Mouse (Mus musculus): ENCODE results near the gene Lgals7. TPM values are rescaled to one million over a fixed set of nuclear protein-coding genes. Genes with fewer than 3 reads are reported as not detected.

Gene Lgals7
- total RNA-seq, 2 experiments from 2014 or later, result 0.52 TPM; not detected in 1

Other genes starting within 250 kb of the Lgals7 start
- gene Acp7, start 232.5 kb upstream of the Lgals7 start, total RNA-seq (2015), result not detected in 2 replicates
- not detected in 2 replicates for gene Acp7, start 232.5 kb upstream of the Lgals7 start, total RNA-seq (2017)
- gene Fbxo27, start 171.0 kb upstream of the Lgals7 start, total RNA-seq (2015), result 1.1 and 1.4 TPM in 2 replicates
- 0.24 and 0.75 TPM in 2 replicates for gene Fbxo27, start 171.0 kb upstream of the Lgals7 start, total RNA-seq (2017)
- gene Fbxo17, start 147.0 kb upstream of the Lgals7 start, total RNA-seq (2015), result 1.6 and 2.2 TPM in 2 replicates
- gene Fbxo17, start 147.0 kb upstream of the Lgals7 start, total RNA-seq (2017), result 1.7 and 4.1 TPM in 2 replicates
- 104 and 122 TPM in 2 replicates for gene Mrps12, start 122.0 kb upstream of the Lgals7 start, total RNA-seq (2015)
- 44.1 and 59.1 TPM in 2 replicates for gene Mrps12, start 122.0 kb upstream of the Lgals7 start, total RNA-seq (2017)
- 8.1 and 8.8 TPM in 2 replicates for gene Sars2, start 121.9 kb upstream of the Lgals7 start, total RNA-seq (2015)
- gene Sars2, start 121.9 kb upstream of the Lgals7 start, total RNA-seq (2017), result 13.5 and 15.7 TPM in 2 replicates
- gene Ccer2, start 107.7 kb upstream of the Lgals7 start, total RNA-seq (2015), result not detected in 2 replicates
- gene Ccer2, start 107.7 kb upstream of the Lgals7 start, total RNA-seq (2017), result not detected in 2 replicates
- 41.4 and 47.5 TPM in 2 replicates for gene Sirt2, start 97.1 kb upstream of the Lgals7 start, total RNA-seq (2015)
- gene Sirt2, start 97.1 kb upstream of the Lgals7 start, total RNA-seq (2017), result 19.2 and 21.1 TPM in 2 replicates
- 14.7 and 18.4 TPM in 2 replicates for gene Nfkbib, start 96.3 kb upstream of the Lgals7 start, total RNA-seq (2015)
- gene Nfkbib, start 96.3 kb upstream of the Lgals7 start, total RNA-seq (2017), result 12.3 and 15.7 TPM in 2 replicates
- 47.6 and 48.3 TPM in 2 replicates for gene Rinl, start 74.9 kb upstream of the Lgals7 start, total RNA-seq (2015)
- 53.9 and 56.3 TPM in 2 replicates for gene Rinl, start 74.9 kb upstream of the Lgals7 start, total RNA-seq (2017)
- 419 and 433 TPM in 2 replicates for gene Hnrnpl, start 55.3 kb upstream of the Lgals7 start, total RNA-seq (2015)
- 342 and 343 TPM in 2 replicates for gene Hnrnpl, start 55.3 kb upstream of the Lgals7 start, total RNA-seq (2017)
- gene Ech1, start 38.6 kb upstream of the Lgals7 start, total RNA-seq (2015), result 139 and 180 TPM in 2 replicates
- 93.3 and 110 TPM in 2 replicates for gene Ech1, start 38.6 kb upstream of the Lgals7 start, total RNA-seq (2017)
- gene Lgals4, start 30.0 kb upstream of the Lgals7 start, total RNA-seq (2015), result 16.1 and 22.9 TPM in 2 replicates
- 4.3 and 7.0 TPM in 2 replicates for gene Lgals4, start 30.0 kb upstream of the Lgals7 start, total RNA-seq (2017)
- not detected in 2 replicates for gene Capn12, start 17.6 kb downstream of the Lgals7 start, total RNA-seq (2015)
- 0.24 TPM in 1 of 2 replicates, not detected in the other for gene Capn12, start 17.6 kb downstream of the Lgals7 start, total RNA-seq (2017)
- 86.4 and 87.2 TPM in 2 replicates for gene Actn4, start 98.5 kb downstream of the Lgals7 start, total RNA-seq (2015)
- gene Actn4, start 98.5 kb downstream of the Lgals7 start, total RNA-seq (2017), result 47.1 and 49.5 TPM in 2 replicates
- gene Eif3k, start 118.0 kb downstream of the Lgals7 start, total RNA-seq (2015), result 248 and 305 TPM in 2 replicates
- gene Eif3k, start 118.0 kb downstream of the Lgals7 start, total RNA-seq (2017), result 384 and 406 TPM in 2 replicates
- 38.5 and 49.8 TPM in 2 replicates for gene Map4k1, start 118.2 kb downstream of the Lgals7 start, total RNA-seq (2015)
- 62.8 and 65.6 TPM in 2 replicates for gene Map4k1, start 118.2 kb downstream of the Lgals7 start, total RNA-seq (2017)

All from megakaryocyte progenitor cell, adult 5-6 weeks (primary cell).